Mouse (Mus musculus) inflammation-experienced regulatory T-cells, adult 6 months (primary cell): Measurements from ENCODE around the gene Nmt1. TPM values are rescaled to one million over a fixed set of nuclear protein-coding genes. Genes with fewer than 3 reads are reported as not detected.
A peak's percentile ranks its signal among the peaks of the same experiment; 100 is the strongest.

Source experiments
- ATAC-seq: one replicate; pipeline ENCODE4 v1.8.0; 2017
- polyA plus RNA-seq, 3 experiments: library from polyadenylated mRNA; unstranded; fragments of 100-300 nt; shearing (Covaris generic); gene quantifications; one replicate each; pipeline ENCODE4 v1.2.1; 2017

Nmt1 gene
- polyA plus RNA-seq, 3 experiments from 2014 or later = 63.6 to 113 (median 106) TPM

DNA sequence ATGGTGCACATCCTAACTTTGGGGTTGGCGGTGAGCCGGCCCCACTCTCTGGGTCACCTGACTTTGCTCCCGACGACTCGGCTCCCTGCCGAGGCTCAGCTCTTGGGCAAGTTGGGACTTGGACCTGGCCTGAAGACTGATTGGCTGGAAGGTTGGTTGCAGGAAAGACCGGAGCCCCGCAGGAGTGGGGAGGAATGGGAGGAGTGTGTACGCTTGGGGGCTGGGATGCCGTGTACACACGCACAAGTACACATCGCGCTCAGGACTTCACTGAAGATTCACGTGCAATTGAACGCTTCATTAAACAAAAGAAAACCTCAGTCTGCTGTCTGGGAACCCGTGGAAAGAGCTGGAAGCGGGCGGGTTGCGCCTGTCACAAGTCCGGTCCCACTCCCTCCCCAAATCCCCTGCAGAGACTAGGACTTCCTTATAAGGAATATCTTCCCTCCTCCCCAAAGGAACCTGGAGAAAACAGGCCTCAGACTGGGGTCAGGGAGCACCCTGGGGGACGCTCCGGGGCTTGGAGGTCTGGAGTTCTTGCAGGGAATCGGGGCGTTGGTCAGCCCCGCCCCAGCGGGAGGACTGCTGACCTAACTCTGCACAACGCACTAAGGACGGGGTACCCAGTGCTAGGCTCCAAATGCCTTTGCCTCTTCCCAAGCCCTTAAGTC, 84.0 kb downstream of the Nmt1 start:
- ATAC-seq = no peak

DNA sequence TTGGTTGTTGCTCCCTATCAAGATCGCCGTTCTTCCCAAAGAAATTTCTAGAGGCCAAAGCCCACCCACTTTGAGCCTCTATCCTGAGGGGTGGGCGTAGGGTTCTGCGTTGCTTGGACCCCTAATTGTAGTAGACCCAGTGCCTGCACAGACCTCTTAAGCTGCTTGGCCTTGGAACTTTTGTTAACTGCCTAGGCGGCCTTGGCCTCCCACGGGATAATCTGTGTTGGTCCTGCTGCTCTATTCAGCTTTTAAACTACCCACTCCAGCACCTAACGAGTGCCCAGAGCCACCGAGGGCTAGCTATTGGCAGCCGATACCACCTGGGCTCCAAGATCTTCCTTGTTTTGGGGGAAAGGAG, 84.5 kb downstream of the Nmt1 start:
- ATAC-seq = no peak

GRCm38 (mm10) chr11:103113005-103113404, 85.0 kb downstream of the Nmt1 start:
- ATAC-seq = no peak

- ATAC-seq = no peak
These were observed 85.8 kb downstream of the Nmt1 start for GRCm38 (mm10) chr11:103113771-103114170.

GRCm38 (mm10) chr11:103114270-103114943, 86.4 kb downstream of the Nmt1 start:
- no peak for ATAC-seq

DNA sequence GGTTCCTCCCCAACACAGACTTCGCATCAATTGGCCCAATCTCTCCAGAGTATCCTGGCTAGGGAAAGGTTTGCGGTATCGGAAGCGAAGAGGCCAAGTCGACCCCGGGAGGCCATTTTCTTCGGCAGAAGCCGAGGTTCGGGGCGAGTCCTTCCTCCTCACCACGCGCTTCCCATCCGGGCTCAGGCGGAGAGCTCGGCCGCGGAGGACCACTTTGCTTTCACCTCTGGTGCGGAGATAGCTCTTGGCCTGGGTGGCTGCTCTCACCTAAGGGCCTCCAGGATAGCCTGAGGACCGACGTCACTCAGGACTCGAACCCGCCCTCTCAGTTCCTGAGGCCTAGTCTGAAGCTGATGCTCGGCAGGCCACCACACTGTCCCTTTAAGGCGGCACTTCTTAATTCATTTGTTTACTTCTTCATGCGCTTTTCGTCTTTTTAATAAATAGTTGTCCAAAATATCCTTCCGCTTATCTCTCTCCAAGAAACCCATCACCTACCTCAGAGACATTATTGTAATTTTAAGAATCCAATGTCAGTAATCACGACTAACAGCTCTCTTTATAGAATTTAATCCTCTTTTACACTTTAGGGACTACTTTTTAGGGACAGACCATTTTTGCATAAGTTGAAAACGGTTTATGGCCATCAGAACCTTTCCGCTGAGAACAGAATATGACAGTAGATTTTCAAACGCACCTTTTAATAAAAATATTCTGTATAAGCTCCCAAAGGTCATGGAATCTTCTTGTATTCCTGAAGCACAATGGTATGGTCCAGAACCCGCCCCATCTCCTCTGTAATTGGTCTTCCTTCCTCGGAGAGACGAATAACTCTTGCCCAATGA, 87.4 kb downstream of the Nmt1 start:
- ATAC-seq = peak; percentile 47

GRCm38 (mm10) chr11:103116008-103116818, 88.2 kb downstream of the Nmt1 start, which contains the start of gene Hexim1:
Hexim1 (plus strand) TSS chr11:103116231.
- ATAC-seq = peak; percentile 91

- ATAC-seq = no peak
These were observed 89.1 kb downstream of the Nmt1 start for GRCm38 (mm10) chr11:103116959-103117590.

- ATAC-seq = no peak
These were observed 89.6 kb downstream of the Nmt1 start for GRCm38 (mm10) chr11:103117591-103118009.

Other genes starting within 250 kb of the Nmt1 start
- not detected for gene Gjc1, start 208.5 kb upstream of the Nmt1 start, polyA plus RNA-seq
- gene Higd1b, start 192.3 kb upstream of the Nmt1 start, polyA plus RNA-seq = not detected
- 100 to 1,000 TPM; 111 to 148 (median 126) TPM for gene Eftud2, start 147.2 kb upstream of the Nmt1 start, polyA plus RNA-seq
- gene Ccdc103, start 147.0 kb upstream of the Nmt1 start, polyA plus RNA-seq = not detected
- gene Fam187a, start 143.0 kb upstream of the Nmt1 start, polyA plus RNA-seq = not detected
- gene Gfap, start 127.3 kb upstream of the Nmt1 start, polyA plus RNA-seq = not detected
- gene Kif18b, start 103.1 kb upstream of the Nmt1 start, polyA plus RNA-seq = 1 to 10 TPM in 1 of 3 experiments, under 1 TPM in 2; 0.56 to 8.2 (median 0.61) TPM
- not detected for gene C1ql1, start 81.5 kb upstream of the Nmt1 start, polyA plus RNA-seq
- gene Dcakd, start 143 bp downstream of the Nmt1 start, polyA plus RNA-seq = 10 to 100 TPM; 19.9 to 27.5 (median 25.4) TPM
- not detected for gene Plcd3, start 73.5 kb downstream of the Nmt1 start, polyA plus RNA-seq
- 10 to 100 TPM; 21.5 to 28.5 (median 25.4) TPM for gene Acbd4, start 73.5 kb downstream of the Nmt1 start, polyA plus RNA-seq
- gene Hexim1, start 88.0 kb downstream of the Nmt1 start, polyA plus RNA-seq = 1 to 10 TPM; 3.0 to 3.7 (median 3.5) TPM
- 1 to 10 TPM in 2 of 3 experiments, under 1 TPM in 1; 0.44 to 2.1 (median 2.0) TPM for gene Hexim2, start 104.2 kb downstream of the Nmt1 start, polyA plus RNA-seq
- gene Fmnl1, start 142.9 kb downstream of the Nmt1 start, polyA plus RNA-seq = 10 to 100 TPM; 52.9 to 64.4 (median 60.6) TPM
- not detected for gene 1700023F06Rik, start 180.4 kb downstream of the Nmt1 start, polyA plus RNA-seq
- gene Spata32, start 190.2 kb downstream of the Nmt1 start, polyA plus RNA-seq = not detected
- 10 to 100 TPM; 19.9 to 41.4 (median 31.4) TPM for gene Map3k14, start 239.3 kb downstream of the Nmt1 start, polyA plus RNA-seq